Mouse (Mus musculus): ENCODE measurements around the gene Prkd2.

DNA sequence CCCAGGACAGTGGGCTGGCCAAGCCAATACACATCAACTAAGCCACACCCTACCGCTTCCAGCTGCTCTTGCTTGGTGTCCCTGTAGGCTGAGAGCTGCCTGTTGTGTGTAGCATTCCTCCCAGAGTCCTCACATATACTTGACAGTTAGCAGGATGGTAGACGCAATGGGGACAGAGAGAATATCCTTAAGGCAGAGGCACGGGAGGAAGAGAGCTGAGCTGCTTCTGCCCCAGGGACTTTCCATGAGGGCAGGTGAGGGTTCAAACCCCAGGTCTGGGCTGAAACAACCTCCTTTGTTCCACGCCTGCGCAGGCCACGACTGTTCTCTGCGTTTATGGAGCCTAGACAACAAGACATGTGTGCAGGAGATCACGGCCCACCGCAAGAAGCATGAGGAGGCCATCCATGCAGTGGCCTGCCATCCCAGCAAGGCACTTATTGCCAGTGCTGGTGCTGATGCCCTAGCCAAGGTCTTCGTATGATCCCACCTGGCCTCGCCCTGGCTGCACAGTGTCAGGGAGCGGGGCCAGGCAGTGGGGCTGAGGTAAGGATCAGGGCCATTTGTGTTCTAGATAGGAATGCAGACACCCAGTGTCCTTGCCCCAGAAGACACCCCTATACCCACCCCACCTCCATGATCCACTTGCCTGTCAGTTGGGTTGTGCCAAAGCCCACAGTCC lies 3.1 kb upstream of the Prkd2 start:
- no peak for TF ChIP-seq POLR2A (IDR thresholded peaks at IDR 0.05; ENCODE audit: extremely low read depth, insufficient read depth, low read length)
- no peak for TF ChIP-seq CTCF (IDR thresholded peaks at IDR 0.05; ENCODE audit: extremely low read depth, insufficient read depth, low read length)

Data from cortical plate, adult 2 months (tissue).